Mouse (Mus musculus) spleen, postnatal 36 days (tissue): Measurements from ENCODE around the gene Gcm2.

Source experiments
- DNase-seq, 2 experiments: peaks; one replicate each; pipeline ENCODE4 v3.0.0; 2022; ENCODE audit warnings: low spot score in 2 of 2, mixed read lengths in 1 of 2

The Gcm2 gene

DNA sequence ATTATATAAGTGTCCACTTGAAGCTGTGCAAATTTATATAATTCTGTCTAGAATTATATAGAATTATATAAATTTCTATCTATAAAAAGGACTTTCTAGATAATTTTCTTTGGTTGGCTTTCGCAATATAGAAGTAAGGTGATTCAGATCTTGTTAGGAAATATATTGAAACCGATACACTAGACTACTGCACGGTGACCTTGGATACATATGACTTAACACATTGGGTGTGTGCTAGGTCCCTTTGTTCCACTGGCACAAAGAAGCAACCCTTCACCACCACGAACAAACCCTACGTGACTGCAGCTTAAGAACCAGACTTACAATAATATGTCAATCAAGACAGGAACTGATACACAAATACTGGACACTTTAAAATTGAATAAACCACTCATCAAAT, 31.0 kb downstream of the Gcm2 start:
- DNase-seq, result no peak

DNA sequence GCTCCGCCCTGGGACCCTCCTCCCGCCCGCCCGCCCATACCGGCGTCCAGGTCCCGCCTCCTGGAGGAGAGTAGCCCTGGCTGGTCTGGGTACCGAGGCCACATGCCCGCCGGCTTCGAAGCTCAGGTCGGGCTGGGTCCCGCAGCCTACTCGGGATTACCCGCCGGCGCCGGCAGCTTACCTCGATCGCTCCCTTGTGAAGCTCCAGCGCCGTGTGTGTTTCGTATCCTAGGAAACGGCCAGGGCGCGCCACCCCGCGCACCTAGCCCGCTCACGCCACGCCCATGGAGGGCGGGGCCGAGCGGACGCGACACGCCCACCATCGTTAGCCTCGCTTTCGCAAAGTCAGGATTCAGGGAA, 31.4 kb downstream of the Gcm2 start, which contains the start of gene Mak:
Gene Mak (minus strand): TSS at position 286 of the 360 bp plus-strand sequence.
- peak; percentile 21 to 39 for DNase-seq

- no peak for DNase-seq
These were observed 32.0 kb downstream of the Gcm2 start for GRCm38 (mm10) chr13:41078690-41079420.

GRCm38 (mm10) chr13:41077921-41078320, 32.9 kb downstream of the Gcm2 start:
- DNase-seq, result no peak

- no peak for DNase-seq
These were observed 37.0 kb downstream of the Gcm2 start for GRCm38 (mm10) chr13:41073819-41074218.

- no peak for DNase-seq
These were observed 39.2 kb downstream of the Gcm2 start for GRCm38 (mm10) chr13:41071617-41072016.

DNA sequence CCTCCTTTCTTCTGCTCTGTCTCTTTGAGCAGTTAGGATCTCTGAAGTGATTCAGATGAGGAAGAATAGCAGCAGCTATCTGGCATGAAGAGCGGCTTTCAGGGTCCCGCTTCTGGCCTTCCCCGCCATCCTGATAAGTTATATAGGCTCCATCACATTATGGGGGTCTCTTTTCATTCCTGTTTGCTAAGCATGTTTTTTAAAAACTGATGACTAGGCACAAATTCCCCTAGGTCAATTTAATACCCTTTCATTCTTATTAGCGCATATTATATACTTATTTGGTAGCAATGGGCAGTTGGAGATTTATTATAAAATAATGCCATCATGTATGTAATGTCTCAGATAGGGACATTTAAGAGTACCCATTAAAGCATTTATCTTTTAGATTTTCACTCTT, 43.2 kb downstream of the Gcm2 start:
- no peak for DNase-seq

- no peak for DNase-seq
These were observed 58.9 kb downstream of the Gcm2 start for GRCm38 (mm10) chr13:41051965-41052364.
